Mouse (Mus musculus): ENCODE data around the gene Gstt4.

DNA sequence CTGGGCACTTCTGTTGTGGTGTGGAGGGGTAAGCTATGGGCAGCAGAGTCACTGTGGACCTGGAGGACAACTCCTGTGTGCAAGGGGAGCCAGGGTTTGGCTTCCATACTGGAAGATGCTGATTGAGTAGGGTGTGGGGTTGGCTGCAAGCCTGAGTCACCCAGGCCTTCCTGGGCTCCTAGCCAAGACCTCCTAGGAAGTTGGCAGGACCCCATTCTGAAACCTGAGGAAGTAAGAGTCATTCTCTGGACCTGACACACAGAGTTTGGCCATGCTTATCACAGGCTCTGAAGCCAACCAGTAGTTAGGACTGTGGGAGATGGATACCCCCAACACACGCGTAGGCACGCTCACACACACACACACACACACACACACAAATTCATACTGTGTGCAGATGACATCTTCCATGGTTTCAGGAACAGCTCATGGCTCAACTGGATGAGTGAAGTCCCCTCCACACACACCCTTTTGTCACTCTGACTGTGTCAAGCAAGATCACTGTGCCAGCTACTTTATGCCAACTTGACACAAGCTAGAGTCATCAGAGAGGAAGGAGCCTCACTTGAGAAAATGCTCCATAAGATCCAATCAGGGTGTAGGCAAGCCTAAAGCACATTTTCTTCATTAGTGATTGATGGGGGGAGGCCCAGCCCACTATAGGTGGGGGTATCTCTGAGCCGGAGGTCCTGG lies 5.5 kb upstream of the Gstt4 start:
- no peak for TF ChIP-seq CTCF (IDR thresholded peaks at IDR 0.05; ENCODE audit: control insufficient read depth, insufficient read depth, insufficient read length)
- no peak for TF ChIP-seq USF1 (IDR thresholded peaks at IDR 0.05; ENCODE audit: low read depth)
- no peak for TF ChIP-seq MYOG (IDR thresholded peaks at IDR 0.05; ENCODE audit: control insufficient read depth, extremely low read depth, insufficient read length)
- no peak for TF ChIP-seq CEBPB (IDR thresholded peaks at IDR 0.05; ENCODE audit: low read depth)
- no peak for TF ChIP-seq MYOD1 (IDR thresholded peaks at IDR 0.05; ENCODE audit: control insufficient read depth, insufficient read length, low read depth)
- peak; percentile 24 for TF ChIP-seq MAX (IDR thresholded peaks at IDR 0.05)

Measured in C2C12 (cell line).